Mouse (Mus musculus): ENCODE results near the gene Chst8.

- TF ChIP-seq GATA1 (IDR thresholded peaks at IDR 0.05; ENCODE audit: borderline replicate concordance, low read length) (no peak), CTCF (IDR thresholded peaks at IDR 0.05; ENCODE audit: low read depth, low read length) (no peak)
These were observed 159.6 kb downstream of the Chst8 start for GRCm38 (mm10) chr7:34652751-34653502.
